Mouse (Mus musculus) heart, embryonic 10.5 days (tissue): ENCODE data around the gene Gm14409. TPM values are rescaled to one million over a fixed set of nuclear protein-coding genes. Genes with fewer than 3 reads are reported as not detected.
"Not testable (repeated sequence)": the region's sequence is repeated elsewhere in the genome, so short reads cannot be mapped to it uniquely, and the experiment has no call there.

Experiments used
- DNase-seq: peaks from one replicate; pipeline ENCODE4 v3.0.0-alpha.2; 2017; ENCODE audit warnings: low spot score
- H3K27ac ChIP-seq: fragments of 300-500 bp; sonication (generic); 2 replicates; pipeline ENCODE4 v1.5.1; 2016; ENCODE audit warnings: mild to moderate bottlenecking
- H3K27me3 ChIP-seq: fragments of 300-500 bp; sonication (generic); 2 replicates; pipeline ENCODE4 v1.6.1; 2016; ENCODE audit warnings: mild to moderate bottlenecking; ENCODE audit not compliant: poor library complexity, insufficient read depth, severe bottlenecking
- H3K36me3 ChIP-seq: fragments of 300-500 bp; sonication (generic); 2 replicates; pipeline ENCODE4 v1.6.1; 2016; ENCODE audit warnings: mild to moderate bottlenecking, moderate library complexity
- H3K4me1 ChIP-seq: fragments of 300-500 bp; sonication (generic); 2 replicates; pipeline ENCODE4 v1.6.1; 2016; ENCODE audit warnings: mild to moderate bottlenecking
- H3K4me3 ChIP-seq: fragments of 300-500 bp; sonication (generic); 2 replicates; pipeline ENCODE4 v1.5.1; 2016; ENCODE audit warnings: mild to moderate bottlenecking, moderate library complexity
- H3K9me3 ChIP-seq: fragments of 300-500 bp; sonication (generic); 2 replicates; pipeline ENCODE4 v1.6.1; 2016; ENCODE audit warnings: mild to moderate bottlenecking, moderate library complexity
- WGBS: fragments of 180-500 bp; shearing (Covaris S2); methylation state at CpG from one replicate; pipeline ENCODE4 v1.1.7; 2016; 5-methylcytosine and 5-hydroxymethylcytosine counted together
- polyA plus RNA-seq: library from polyadenylated mRNA; unstranded; fragments of >200 nt; fragmentation: Nextera tagmentation; extraction: Ambion mirVana; gene quantifications from 2 replicates; pipeline ENCODE4 v1.2.1, GENCODE M21; 2016

Gm14409 gene
- not detected in 2 replicates for polyA plus RNA-seq

- DNase-seq, H3K27ac ChIP-seq, H3K27me3 ChIP-seq, H3K9me3 ChIP-seq, H3K4me1 ChIP-seq, H3K4me3 ChIP-seq, H3K36me3 ChIP-seq: not testable (repeated sequence)
- WGBS: no CpG with 5 or more reads among the region's 2 CpGs
Observed at GRCm38 (mm10) chr2:177266936-177267335, at the start of gene Gm14409. Gene Gm14409 (minus strand): TSS chr2:177267036.

GRCm38 (mm10) chr2:177309627-177310026 is 42.8 kb upstream of the Gm14409 start:
- WGBS: 87% methylated on average over 4 of the region's 4 CpGs
- DNase-seq, H3K9me3 ChIP-seq, H3K36me3 ChIP-seq, H3K27me3 ChIP-seq, H3K4me3 ChIP-seq, H3K4me1 ChIP-seq, H3K27ac ChIP-seq: not testable (repeated sequence)

- WGBS: no CpG with 5 or more reads among the region's 2 CpGs
- not testable (repeated sequence) for H3K4me3 ChIP-seq, H3K27me3 ChIP-seq, H3K4me1 ChIP-seq, DNase-seq, H3K9me3 ChIP-seq, H3K36me3 ChIP-seq, H3K27ac ChIP-seq
Observed at GRCm38 (mm10) chr2:177304980-177305379, 38.1 kb upstream of the Gm14409 start.

- WGBS: 25% methylated on average over 3 of the region's 3 CpGs
- not testable (repeated sequence) for H3K36me3 ChIP-seq, H3K4me3 ChIP-seq, DNase-seq, H3K27me3 ChIP-seq, H3K27ac ChIP-seq, H3K9me3 ChIP-seq, H3K4me1 ChIP-seq
Observed at GRCm38 (mm10) chr2:177283701-177284100, 16.9 kb upstream of the Gm14409 start.

DNA sequence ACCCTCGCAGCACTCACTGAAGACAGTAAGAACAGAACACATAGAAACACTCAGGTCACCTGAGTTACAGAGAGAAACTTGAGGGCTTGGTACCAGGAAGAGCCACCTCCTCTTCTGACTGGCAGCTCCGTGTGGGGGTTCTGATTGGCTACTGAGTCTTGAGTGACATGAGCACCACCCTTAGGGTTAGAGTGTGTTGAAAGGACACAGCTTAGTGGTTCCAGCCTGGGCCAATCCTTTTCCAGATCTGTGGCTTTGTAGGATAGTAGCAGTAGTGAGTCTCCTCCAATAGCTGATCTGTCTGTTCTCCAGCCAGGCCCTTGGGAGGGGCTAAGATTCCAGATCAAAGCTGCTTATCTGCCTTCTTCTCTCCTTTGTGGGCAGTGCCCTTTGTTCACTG is 10.9 kb upstream of the Gm14409 start:
- not testable (repeated sequence) for DNase-seq, H3K36me3 ChIP-seq, H3K4me3 ChIP-seq, H3K27me3 ChIP-seq, H3K4me1 ChIP-seq, H3K27ac ChIP-seq, H3K9me3 ChIP-seq
- WGBS: 67% methylated on average over 2 of the region's 2 CpGs

DNA sequence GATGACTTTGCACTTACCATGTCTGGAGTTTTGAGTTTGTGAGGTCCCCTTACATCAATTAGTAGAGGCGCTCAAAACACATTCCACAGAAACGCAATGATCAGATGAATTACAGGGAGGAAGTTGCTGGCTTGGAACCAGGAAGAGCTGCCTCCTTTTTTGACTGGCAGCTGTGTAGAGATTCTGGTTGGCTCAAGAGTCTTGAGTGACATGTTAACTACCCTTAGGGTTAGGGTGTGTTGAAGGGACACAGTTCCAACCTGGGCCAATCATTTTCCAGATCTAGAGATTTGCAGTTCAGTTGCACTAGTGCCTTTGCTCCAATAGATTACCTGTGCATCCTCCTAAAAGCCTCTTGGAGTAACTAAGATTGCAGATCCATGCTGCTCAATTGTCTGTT is 5.4 kb upstream of the Gm14409 start:
- DNase-seq, H3K4me1 ChIP-seq, H3K36me3 ChIP-seq, H3K4me3 ChIP-seq, H3K9me3 ChIP-seq, H3K27ac ChIP-seq, H3K27me3 ChIP-seq: not testable (repeated sequence)
- WGBS: 73% methylated on average over 2 of the region's 2 CpGs

GRCm38 (mm10) chr2:177247449-177247848 is 19.4 kb downstream of the Gm14409 start:
- not testable (repeated sequence) for DNase-seq, H3K4me3 ChIP-seq, H3K27me3 ChIP-seq, H3K27ac ChIP-seq, H3K4me1 ChIP-seq, H3K36me3 ChIP-seq, H3K9me3 ChIP-seq
- 75% methylated on average over 2 of the region's 2 CpGs for WGBS

DNA sequence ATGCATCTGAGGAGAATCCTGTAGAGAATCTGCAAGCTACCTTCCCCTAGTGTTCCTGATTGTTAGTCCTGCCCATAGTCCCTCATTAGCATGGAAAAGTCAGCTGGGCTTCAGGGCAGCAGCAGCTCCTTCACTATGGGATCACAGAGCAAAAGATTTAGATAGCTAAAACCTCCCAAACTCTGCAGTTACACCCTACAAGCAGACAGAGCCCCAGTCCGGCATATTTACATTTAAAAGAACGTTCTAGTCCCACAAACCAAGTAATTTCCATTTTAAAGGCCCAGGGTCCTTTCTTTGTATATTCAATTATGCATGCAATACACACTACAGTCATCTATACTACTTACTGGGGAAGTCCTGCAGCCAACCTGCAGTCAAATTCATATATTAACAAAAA is 36.4 kb downstream of the Gm14409 start:
- not testable (repeated sequence) for H3K36me3 ChIP-seq, DNase-seq, H3K9me3 ChIP-seq, H3K27me3 ChIP-seq, H3K4me3 ChIP-seq, H3K27ac ChIP-seq, H3K4me1 ChIP-seq
- WGBS: 71% methylated on average over 2 of the region's 2 CpGs

Other genes starting within 250 kb of the Gm14409 start
- 0.23 TPM in 1 of 2 replicates, not detected in the other for gene Gm14401, start 192.7 kb downstream of the Gm14409 start, polyA plus RNA-seq
- 16.0 and 29.4 TPM in 2 replicates for gene Gm14410, start 60.6 kb downstream of the Gm14409 start, polyA plus RNA-seq
- 0.23 and 0.54 TPM in 2 replicates for gene Gm14412, start 57.3 kb upstream of the Gm14409 start, polyA plus RNA-seq
- 8.4 and 8.7 TPM in 2 replicates for gene Gm14418, start 131.3 kb upstream of the Gm14409 start, polyA plus RNA-seq
- 9.7 and 11.8 TPM in 2 replicates for gene Zfp970, start 197.7 kb upstream of the Gm14409 start, polyA plus RNA-seq
- 8.0 and 8.9 TPM in 2 replicates for gene Gm14403, start 231.2 kb upstream of the Gm14409 start, polyA plus RNA-seq